Mouse (Mus musculus) adrenal gland, postnatal 25 days (tissue): ENCODE measurements at regions not wholly inside any gene's neighbourhood (a gene's known extent, or its start where the extent isn't known, plus 50 kb on each side); places are given as distances from the start of the nearest gene placed in this dataset.
A peak's percentile ranks its signal among the peaks of the same experiment; 100 is the strongest.

Source experiments
- DNase-seq: peaks from one replicate; pipeline ENCODE4 v3.0.0; 2021; ENCODE audit warnings: mixed read lengths

DNA sequence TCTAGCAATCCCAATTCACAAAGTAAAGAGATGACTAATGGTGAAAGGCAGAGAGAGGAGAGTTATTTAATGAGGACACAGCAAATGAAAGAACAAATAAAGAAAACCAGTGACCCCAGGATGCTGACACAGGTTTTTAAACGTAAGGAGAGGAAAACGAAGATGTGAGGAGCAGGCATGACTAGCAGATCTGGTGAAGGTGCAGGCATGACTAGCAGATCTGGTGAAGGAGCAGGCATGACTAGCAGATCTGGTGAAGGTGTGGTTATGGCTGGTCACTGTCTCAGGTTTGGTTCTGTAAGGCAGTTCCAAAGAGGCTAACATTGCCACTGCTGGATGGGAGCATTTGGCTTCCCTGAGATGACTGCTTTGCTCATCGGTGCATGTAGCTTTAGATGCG is 57.0 kb downstream of the Mbl2 start:
- no peak for DNase-seq

DNA sequence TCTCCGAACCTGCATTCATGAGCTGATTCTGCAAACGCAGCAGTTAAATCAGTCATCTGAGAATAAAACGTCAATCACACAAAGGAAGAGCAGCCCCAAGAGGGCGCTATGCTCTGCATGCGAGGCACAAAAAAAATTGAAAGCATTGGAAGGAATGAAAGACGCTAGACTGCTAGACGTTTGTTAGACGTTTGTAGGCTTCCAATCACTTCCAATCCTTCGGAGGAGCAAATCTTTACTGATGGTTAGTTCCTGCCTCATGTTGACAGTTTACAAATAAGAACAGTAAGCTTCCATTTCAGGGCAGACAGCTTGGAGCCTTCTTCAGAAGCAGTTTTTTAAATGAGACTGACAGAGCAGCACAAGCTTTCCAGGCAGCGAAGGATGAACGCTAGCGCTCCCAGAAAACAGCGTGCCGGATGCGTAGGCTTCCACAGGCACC is 62.5 kb downstream of the Mbl2 start:
- DNase-seq, result no peak

DNA sequence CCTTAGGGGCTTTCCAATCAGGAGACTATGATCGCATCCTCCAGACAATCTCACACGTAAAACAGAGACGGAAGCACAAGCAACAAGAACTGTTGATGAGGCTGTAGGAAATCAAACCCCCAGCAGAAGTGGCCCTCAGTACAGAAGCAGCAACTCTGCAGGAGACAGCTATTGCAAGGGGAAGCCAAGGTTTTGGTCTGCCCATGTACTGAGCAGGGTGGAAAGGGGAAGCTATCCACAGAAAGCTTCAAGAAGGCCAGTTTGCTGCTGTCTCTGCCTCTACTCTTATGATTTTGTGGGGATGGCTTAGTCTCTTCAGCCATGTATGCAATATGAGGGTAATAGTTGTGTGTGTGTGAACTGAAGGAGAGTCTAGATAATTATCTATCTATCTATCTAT is 63.3 kb downstream of the Mbl2 start:
- no peak for DNase-seq

DNA sequence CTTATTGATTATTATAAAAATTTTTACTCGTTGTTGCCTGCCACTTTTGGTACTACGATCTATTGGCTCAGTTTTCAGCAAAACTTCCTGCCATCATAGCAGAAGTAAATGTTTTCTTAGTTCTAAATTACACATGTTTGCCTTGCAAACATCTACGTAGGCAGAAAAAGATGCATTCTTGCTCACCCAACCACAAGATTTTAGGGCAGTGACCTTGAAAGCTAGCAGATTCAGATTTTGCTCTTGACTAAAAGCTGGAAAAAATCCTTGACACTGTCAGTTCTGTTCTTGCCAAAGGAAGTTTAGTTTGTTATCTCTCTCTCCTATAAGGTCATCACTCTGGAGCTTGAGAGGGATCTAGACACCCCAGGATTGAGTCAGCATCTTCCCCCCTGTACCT is 66.8 kb downstream of the Mbl2 start:
- no peak for DNase-seq

DNA sequence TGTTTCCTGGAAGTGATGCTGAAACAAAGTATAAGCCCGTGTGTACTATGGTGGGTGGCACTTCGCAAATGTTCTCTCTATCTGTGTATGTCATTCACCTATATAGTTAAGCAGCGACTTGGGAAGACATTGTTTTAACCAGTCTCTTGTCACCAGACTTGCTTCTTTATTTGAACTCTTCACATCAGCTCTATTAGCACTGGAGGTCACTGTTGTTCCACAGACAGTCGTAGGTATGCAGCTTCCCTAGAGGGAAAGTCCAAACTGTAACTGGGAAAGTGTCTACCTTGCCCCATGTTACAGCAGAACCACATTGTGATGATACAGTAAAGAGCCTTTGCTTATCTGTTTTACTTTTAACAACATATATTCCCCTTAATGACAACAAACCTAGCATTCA is 69.5 kb downstream of the Mbl2 start:
- no peak for DNase-seq

DNA sequence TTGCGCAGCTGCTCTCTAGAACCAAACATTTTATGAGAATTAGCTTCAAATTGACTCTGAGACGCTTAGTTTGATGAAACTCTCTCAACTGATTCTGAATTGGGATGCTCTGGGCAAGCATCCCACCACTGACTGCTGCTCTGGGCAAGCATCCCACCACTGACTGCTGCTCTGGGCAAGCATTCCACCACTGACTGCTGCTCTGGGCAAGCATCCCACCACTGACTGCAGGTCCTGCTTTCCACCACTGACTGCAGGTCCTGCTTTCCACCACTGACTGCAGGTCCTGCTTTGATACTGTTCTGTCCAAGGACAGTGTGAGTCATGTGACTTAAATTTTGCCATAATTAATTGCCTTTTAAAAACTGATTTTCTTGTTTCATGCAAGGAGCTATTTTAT is 73.6 kb downstream of the Mbl2 start:
- no peak for DNase-seq

DNA sequence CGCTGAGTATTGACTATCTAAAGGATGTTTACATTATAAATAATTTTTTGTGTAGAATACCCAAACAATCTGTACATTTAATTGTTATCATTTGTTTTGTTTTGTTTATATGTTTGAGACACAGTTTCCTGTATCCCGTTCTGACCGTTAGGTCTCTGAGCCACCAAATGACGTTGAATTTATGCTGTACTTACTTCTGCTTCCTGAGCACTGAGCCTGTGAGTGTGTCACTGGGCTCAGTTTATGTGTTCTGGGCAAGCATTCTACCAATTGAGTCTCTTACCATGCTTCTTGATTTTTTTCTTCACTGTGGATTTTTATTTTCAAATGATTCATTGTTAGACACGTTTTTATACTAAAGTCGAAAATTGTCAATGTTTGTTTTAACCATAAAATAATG is 74.2 kb downstream of the Mbl2 start:
- no peak for DNase-seq

DNA sequence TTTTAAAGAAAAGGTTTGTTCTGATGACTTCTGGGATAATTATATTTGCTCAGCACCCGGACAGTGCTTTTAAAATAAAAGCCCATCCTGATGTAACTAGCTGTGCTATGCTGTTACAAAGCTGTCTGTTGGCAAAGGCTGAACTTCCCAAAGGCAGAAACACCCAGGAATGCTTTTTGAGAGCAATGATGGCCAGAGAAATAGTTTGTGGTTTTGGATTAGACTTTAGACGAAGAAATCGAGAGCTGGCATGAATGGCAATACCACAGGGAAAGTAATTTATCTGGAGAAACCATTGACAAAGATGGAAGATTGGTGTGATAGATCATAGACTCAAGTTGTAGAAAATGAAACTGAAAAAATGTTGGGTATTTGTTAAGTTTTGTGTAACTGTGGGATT is 84.6 kb downstream of the Mbl2 start:
- no peak for DNase-seq

DNA sequence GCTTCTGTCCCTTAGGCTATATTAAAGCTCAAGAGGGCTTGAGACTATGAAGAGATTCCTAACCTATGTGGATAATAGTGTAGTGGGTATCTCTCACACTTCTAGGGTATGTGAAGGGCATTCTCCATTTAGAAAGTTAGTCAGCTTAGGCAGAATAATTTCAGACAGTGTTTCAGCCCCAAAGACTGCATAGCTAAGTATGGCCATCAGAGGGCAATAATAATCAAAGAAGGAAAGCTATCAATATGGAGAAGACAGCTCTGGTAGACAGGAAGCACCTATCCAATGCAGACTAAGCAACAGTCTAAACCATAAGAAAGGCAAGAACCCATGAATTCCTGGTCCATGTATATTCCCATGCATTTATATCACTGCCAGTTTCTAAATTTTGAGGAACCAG is 95.0 kb downstream of the Mbl2 start:
- no peak for DNase-seq

DNA sequence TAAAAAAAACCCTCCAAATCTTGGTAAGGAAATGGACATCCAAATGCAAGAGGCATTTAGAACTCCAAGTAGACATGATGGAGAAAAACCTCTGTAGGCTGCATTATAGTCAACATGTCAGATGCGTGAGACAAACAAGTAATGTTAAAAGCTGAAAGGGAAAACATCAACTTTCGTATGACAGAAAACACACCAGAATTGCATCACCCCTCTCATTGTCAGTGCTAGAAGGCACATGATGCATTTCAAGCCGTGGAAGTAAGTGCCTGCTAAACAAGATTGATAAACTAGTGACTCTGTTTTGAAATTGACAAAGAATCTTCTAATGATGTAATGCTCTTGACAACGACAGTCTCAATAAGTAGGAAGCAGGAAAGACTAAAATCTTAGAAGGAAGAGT is 96.1 kb downstream of the Mbl2 start:
- DNase-seq, result no peak

DNA sequence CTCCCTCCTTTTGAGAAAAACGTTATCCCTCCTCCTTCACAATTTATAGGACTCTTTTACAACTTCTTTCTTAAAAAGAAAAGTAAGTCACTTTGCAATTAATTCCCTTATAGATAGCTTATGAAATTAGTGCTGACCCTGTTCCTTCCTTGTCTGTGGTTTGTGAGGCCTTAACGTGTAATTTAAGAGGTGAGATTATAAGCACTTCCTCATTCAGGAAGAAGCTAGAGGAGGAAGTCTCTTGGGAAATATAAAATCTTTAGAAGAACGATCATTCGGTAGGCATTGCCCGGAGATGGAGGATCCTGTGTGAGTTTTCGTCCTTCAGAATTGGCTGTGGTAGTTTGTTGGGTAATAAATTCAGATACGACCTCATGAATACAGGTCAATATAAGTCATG is 98.0 kb downstream of the Mbl2 start:
- no peak for DNase-seq

DNA sequence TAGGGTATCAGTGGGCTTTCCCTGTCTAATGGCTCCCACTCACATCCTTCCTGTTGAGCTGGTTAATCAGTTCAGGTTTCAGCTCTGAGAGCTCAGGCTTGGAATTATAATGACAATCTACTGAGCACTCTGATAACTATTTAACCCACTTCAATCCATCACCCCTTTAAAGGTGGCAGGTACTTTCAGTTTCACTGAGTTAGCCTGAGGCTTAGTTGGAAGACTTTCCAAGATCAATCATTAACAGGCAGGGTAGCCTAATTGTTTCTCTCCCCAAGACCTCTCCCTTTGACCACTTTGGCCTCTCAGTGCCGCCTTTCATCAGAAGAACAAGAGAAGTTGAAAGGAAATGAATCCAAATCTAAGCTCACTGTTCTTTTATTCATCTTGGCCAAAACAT is 99.1 kb downstream of the Mbl2 start:
- no peak for DNase-seq

DNA sequence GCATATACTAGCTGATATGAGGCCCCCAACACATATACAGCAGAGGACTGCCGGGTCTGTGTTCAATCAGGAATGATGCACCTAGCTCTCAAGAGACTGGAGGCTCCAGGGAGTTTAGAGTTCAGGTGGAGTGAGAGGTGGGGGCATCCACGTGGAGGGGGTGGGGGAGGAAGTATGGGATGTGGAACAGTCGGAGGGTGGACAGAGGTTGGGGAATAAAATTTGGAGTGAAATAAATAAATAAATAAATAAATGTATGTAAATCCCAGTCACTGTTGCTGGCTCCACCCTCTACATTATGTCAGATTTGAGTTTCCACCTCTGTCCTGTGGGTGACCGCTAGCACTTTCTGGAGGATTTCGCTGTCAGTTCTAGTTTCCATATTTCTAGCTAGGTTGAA is 111.7 kb downstream of the Mbl2 start:
- no peak for DNase-seq

DNA sequence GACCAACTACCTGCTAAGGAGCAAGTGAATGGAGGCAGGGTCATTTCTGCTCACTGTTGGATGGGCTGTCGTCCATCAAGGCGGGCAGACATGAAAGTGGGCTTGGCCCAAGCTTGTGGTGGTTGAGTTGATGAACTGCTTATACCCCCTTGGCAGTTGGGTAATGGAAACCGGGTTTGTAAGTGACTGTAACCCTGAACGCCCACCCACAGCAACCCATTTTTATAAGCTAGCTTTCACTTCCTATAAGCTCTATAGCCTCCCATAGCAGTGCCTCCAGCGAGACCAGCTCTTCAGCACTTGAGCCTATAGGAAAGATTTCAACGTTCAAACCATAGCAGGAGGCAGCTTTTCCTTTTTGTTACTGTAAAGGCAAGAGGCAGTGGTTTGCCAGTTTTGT is 116.2 kb downstream of the Mbl2 start:
- no peak for DNase-seq

DNA sequence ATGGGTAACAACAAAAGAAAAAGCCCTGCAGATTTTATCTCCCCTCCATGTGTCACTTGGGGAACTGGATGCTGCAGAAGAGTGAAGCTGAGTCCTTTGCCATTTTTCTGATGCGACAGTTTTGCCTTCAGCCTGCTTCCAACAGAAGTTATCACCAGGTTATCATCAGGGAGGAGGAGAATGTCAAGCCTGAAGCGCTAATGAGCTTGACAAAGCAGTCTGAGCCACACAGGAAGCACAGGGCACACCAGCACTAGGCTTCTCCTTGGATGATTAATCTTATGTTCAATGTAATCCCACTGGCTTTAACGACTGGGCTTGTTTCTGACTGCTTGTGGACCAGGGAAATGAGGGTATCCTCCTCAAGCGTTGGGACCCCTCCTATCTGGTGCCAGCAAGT is 122.2 kb downstream of the Mbl2 start:
- no peak for DNase-seq

DNA sequence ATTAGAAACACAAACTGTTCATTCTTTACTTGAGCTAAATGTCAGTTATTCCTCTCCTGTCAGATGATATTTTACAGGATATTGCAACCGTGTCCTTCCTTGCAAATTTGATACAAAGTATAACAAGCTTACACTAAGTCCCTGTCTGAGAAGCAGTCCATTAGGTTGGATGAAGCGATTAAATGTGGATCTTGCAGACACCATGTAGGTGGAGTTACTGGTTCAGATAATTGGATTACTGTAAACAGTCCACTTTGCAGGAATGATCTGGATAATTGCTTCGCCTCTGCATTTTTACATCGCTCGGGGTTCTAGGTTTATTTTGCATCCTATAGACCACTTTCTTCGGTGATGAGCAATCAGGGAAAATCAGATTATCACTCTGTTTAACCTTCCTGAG is 126.2 kb downstream of the Mbl2 start:
- DNase-seq, result no peak

DNA sequence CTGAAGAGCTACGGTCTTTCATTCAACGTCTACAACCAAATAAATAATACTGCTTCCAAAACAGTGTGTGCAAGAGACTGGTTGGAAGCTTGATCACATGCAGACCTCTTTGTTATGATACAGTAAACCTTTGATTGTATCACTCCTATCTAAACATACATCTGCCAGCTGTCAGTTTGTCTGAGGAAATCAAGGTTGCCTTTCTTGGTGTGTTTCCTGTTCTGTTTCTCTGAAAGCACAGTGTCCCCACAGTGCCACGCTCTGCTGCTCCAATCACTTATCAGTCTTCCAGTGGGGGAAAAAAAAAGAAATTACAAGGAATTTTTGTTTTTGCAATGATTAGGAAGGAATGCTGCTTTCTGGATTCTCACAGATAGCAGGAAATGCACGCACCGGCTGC is 139.2 kb downstream of the Mbl2 start:
- no peak for DNase-seq

DNA sequence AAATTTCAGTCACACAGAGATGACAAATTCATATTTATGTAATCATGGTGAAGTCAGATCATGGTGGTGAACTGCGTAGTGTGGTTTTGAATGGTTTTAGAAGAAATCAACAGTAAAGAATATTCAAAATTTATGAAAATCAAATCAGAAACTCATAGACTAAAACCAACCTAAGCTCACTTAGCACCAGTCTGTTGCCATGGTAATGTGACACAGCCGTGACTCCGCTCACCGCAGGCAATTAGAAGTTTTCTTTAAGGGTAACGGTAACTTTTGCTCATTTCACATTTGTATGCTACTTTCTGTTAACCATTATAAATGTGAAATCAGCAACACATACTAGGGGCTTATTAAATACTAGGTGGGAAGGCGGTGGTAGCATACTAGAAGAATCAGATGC is 147.0 kb downstream of the Mbl2 start:
- no peak for DNase-seq

DNA sequence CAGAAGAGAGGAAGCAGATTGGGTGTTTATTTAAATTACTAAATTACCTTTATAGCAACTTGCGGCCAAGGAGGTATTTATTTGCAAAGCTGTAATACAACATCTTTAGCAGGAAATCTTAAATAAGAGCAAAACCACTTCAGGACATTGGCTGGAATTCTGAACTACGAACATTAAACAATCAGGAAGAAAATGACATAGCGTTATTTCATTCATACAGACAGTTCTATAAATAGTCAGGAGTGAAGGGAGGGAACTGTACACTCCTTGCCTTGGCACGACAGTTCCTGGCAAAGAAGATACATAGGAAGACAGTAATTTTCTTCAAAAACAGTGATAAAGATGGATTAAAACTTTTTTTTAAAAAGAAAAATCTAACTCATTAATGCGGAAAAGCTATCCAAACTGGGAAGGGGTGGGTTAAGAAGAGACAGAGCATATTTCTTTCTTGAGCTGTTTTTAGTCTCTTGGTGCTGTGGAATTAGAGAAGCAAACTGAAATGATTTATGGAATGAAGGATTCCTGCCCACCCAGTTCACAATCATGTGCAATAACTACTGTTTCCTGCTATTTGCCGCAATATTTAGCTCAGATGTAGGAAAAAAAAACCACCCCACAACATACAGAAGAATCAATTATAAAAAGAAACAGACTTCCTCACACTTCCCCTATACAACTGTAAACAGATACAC is 147.9 kb downstream of the Mbl2 start:
- no peak for DNase-seq

DNA sequence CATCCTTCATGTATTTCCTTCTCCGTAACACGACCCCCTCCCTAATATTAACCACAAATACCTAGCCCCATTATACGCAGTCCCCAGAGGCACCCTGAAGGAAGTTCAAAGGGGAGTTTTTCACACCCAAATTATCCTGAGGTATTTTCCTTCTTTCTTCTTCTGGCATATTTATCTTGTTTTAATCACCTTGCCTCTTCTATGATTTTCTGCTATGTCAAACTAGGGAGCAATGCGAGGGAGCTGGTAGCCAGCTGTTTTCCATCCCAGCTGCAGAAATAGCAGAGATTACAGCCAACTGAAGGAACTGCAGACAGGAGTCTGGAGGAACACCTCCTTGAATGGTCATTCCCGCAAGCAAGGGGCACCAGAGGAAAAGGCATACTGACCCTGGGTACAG is 155.7 kb downstream of the Dkk1 start:
- no peak for DNase-seq

DNA sequence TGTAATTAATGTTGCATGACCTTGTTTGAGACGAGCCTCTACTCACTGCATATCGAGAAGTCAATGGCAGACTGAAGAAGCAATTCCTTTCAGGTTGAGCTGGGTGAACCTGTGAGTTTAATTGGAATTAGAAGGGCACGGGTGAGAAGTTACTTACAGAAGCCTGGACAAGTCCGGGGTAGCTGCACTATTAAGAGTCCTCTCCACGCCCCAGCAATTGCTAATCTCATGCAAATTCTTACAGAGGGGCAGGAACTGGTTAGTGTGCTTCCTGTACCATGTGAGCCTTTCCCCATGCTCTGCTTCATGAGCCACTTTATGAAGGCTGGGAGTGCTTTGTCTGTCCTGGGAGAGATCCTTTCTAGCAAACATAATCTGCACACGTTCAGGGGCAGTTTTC is 142.5 kb downstream of the Dkk1 start:
- no peak for DNase-seq

DNA sequence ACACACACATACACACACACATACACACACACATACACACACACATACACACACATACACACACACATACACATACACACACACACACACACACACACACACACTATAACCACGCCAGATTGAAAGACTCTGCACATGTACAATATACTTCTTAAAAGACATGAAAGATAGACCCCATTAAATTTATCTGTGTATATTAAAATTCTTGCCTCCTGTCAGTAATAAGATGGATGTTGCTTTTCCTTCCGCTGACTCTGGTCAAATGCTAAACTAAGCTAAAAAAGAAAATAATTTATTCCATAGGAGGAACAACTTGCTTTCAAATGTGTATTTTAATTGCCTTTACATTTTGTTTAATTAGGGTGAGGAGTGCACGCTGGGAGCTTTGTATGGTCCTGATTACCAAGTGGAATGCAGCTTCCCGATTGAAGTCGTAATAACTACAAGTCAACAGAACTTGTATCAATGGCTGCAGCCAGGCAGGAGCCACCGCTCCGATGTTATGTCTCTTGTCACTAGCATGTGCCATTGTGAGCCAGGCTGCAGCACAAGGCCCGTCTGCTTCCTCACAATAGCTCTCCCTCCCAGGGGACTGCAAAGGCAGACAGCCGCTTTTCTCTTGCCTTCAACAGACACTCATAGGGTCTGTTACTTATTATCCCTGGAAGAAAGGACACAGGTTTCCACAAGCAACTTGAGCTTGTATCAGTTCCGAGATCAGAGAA is 129.7 kb downstream of the Dkk1 start:
- DNase-seq, result no peak

DNA sequence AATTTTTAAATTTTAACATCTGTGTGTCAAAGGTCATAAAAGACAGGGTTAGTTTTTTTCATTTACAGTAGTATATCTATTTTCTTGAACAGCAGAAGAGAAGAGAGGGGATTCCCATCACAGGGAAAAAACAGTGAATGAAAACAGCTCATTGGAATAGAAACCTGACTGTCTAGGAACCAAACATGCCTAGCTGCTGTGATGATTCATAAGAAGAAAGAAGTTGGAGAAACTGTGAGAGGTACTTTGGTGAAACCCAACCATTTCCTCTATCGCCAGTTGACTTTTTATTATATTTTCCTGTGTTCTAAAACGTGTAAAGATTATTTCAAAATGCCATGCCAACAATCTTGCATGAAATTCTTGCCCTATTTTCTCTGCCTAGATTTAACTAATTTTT is 123.8 kb downstream of the Dkk1 start:
- DNase-seq, result no peak

DNA sequence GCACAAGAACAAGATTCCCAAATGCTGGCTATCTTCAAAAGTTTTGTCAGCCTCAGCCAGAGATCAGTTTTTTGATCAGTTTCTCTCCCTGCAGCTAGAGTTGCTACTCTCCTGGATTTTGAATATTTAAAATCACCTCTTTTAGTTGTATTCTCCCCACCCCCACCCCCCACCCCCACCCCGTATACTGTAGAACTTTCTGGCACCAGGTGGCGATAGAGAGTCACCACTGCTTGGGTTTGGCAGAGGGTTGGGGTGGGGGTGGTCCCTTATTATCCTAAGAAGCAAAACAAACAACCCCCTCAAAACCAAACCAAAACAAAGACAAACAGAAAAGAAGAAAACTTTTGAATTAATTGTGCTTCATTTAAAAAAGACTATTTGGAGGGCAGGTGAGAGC is 122.0 kb downstream of the Dkk1 start:
- peak; percentile 18 for DNase-seq

DNA sequence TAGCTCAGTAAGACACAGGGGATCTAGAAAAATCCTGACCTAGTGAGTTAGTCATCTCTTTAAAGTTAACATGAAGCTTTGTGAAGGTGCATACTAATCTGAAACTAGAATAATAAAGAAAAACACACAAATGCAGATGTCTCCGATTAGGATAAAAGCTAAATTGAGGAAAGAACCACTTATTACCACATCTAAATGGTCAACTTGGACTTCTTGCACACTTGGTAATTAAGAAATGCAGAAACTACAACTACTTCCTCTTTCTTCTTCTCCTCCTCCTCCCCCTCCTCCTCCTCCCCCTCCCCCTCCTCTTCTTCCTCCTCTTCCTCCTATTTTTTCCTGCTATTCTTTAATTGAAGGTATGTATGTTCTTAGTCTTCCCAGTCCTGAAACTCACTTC is 116.3 kb downstream of the Dkk1 start:
- DNase-seq, result no peak
